Mouse (Mus musculus) fat pad, adult 2 months (tissue): ENCODE data around the gene Plcd1.

Experiments used
- DNase-seq: peaks from one replicate; pipeline ENCODE4 v3.0.0-alpha.2; 2011; ENCODE audit warnings: low read depth, low spot score; ENCODE audit errors: extremely low read depth

The Plcd1 gene

GRCm38 (mm10) chr9:119055336-119055735 is 38.0 kb downstream of the Plcd1 start:
- no peak for DNase-seq

DNA sequence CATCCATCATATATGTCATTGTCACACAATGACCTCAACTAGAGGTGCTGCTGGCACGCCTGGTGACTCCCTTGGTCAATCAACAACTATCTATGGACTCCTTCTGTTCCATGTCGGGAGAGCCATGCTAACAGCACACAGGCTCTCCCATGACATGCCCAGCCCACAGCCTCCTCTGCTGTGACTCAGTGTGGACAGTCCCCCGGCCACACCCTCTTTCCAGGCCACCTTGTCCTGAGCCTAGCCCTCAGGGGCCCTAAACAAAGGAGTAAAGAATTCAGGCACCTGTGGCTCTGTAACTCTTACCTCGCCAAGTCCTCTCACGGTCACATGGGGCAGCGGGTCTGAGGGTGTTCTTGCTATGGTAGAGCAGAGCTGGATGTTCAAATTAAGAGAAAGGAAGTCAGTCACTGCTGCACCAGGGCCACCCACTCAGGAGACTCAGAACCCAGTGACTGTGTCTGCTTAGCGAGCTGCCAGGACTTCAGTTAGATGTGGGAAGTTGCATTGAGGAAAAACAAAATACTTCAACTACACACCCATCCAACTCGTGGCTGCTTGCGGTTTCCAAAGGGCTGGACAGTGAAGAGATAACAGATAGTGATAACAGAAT is 39.2 kb downstream of the Plcd1 start:
- no peak for DNase-seq

GRCm38 (mm10) chr9:119052154-119052944 is 41.0 kb downstream of the Plcd1 start, which contains the start of gene Vill:
Vill (plus strand) TSS chr9:119052778.
- no peak for DNase-seq

GRCm38 (mm10) chr9:119051158-119051557 is 42.1 kb downstream of the Plcd1 start:
- DNase-seq, result no peak

DNA sequence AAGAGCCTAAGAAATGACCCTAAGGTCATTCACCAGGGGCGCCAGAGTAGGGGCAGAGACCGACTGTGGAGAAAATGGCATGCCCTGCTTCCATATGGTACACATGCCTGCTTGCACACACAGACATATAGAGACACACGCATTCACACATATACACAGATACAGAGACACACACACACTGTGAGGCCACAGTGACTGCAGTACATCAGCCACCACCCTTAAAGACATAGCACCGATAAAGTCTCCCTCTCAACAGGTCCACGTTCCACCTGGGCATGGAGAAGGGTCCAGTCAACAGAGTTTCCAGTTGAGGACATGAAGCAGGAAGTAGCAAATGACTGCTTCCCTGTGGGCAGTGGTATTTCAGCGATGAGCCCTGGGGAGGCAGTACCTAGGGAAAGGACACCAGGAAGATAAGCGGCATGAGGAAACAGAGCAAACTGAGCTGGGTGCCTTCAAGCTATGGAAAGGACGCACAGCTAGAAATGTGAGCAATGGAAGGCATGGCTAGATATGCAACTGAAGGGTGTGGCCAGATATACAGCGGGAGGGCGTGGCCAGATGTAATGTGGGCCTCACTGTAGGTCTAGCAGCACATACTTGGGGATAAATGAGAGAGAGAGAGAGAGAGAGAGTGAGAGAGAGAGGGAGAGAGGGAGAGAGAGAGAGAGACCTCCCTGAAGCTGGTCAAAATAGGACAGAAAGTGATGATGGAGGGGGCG is 45.0 kb downstream of the Plcd1 start:
- no peak for DNase-seq

GRCm38 (mm10) chr9:119040101-119040775 is 53.1 kb downstream of the Plcd1 start:
- DNase-seq, result no peak

DNA sequence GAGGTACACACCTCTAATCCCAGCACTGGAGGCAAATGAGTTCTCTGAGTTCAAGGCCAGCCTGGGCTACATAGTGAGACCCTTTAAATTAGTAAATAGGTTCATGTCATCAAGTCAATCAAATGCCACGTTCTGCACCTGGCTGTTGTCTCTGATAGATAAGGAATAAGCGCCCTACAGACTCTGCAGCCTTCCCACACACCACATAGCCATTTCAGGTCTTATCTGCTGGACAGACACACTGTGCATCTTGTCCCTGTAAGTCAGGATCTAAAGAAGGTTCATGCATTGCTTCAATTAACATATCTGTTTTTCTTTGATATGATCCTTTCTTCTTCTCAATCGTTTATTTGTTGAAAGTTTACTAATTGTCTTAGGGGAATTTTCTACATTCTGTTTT is 54.7 kb downstream of the Plcd1 start:
- DNase-seq, result no peak

DNA sequence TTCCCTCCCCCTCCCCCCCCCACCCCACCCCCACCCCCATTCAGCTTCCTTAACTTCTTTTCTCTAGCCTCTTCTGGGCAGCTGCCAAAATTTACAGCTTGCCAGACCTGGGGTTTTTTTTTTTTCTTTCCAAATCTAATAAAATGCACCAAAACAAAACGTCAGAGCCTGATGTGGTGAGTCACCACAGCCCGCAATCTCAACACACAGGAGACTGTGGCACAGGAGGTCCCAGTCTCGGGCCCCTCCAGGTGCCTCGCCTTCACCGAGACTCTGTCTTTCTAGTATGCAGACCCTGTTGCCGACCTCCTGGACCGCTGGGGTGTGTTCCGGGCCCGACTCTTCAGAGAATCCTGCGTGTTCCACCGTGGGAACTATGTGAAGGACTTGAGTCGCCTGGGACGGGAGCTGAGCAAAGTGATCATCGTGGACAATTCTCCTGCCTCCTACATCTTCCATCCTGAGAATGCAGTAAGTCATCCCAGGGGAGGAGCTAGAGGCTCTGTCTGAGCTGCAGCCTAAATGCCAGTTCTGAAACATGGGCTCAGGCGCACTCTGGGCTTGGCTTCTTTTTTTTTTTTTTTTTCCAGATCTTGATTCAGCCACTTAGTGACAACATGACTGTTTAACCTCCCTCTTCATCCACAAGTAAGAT is 56.1 kb downstream of the Plcd1 start:
- DNase-seq, result no peak

- DNase-seq, result no peak
These were observed 57.5 kb downstream of the Plcd1 start for GRCm38 (mm10) chr9:119035836-119036235.

DNA sequence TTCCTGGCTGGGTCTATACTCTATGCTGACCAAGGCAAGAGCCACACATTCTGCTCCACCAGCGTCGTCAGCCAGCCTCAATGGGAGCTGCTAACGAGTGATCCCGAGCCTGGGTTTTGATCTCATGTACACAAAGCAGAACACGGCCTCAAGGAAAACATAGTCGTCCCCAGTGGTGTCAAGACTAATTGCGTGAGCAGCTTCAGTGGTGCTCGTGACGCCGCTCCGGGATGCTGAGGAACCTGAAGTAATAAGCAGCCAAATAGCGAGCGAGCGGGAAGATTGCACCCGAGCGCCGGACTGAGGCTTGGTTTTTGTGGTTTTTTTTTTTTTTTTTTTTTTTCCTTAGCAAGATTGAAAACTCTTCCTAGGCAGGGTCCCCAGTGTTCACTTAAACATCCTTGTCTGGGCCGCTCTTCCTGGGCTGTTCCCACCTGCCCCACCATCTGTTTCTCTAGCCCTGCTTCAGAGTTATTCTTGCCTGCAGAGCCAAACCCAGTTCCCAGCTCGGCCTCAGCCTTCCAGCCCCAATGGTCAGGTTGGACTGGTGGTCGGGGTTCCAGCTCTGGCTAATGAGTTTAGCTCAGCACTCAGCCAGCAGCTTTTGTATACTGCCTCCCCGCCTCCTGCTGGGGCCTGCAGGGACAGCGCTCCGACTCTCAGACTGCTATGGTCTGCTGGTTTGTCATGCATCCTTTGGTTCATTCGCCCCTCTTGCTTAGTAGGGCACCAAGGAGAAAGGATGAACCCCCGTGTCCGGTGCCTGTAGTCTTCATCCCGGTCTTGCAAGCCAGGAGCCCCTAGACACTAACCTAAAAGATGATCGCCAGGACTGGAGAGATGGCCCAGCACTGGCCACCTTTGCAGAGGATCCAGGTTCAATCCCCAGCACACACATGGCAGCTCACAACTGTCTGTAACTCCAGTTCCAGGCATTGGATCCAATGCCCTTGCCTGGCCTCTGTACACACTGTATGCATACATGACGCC is 58.3 kb downstream of the Plcd1 start:
- DNase-seq, result no peak

GRCm38 (mm10) chr9:119034069-119034468 is 59.2 kb downstream of the Plcd1 start:
- DNase-seq, result no peak

DNA sequence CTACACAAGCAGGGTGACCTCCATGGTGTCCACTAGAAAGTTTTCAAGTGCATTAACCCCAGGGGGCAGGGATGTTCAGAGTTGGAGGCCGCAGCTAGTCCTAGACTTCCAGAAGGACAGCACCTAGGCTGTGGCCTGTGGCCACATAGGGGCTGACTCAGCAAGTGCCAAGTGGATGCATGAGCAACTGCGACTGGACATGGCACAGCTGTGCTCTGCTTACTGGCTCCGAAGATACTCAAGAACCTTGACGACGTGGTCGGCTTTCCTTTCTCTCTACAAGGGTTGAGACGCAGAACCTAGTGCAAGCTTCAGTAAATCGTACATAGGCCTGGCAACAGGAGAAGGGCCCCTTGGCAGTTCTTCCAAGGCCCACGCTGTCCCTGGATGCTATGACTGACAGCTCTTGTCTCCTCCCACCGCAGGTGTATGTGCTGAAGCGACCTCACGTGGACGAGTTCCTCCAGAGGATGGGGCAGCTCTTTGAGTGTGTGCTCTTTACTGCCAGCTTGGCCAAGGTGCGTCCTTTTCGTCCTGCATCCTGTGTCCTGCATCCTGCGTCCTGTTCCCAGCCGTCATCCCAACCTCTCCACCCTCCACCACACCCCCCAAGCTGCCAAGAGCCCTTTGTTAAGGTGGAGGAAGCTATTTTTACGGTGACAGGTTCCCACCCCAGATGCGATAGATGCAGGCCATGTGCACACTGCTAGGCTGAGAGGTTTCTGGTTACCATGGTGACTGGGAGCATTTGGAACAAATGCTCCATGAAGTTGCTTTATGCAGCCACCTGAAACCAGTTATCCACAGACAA is 60.0 kb downstream of the Plcd1 start:
- no peak for DNase-seq

DNA sequence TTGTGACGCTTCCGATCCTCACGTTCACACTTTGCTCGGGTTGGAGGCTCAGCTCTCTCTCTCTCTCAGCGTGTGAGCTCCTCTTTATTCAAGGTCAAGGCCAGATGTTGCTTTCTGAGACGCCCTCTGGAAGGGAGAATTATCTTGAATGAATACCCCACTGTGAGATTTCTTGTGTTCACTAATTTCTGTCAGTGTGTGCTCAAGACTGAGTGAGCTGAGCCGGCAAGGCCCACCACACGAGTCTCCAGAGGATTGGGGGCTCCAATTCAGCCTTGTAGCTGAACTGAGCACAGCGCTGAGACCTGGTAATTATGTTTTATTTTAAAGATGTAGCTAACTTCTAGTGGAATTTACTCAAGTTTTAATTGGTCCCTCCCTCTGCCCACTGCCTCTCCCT is 60.8 kb downstream of the Plcd1 start:
- no peak for DNase-seq

DNA sequence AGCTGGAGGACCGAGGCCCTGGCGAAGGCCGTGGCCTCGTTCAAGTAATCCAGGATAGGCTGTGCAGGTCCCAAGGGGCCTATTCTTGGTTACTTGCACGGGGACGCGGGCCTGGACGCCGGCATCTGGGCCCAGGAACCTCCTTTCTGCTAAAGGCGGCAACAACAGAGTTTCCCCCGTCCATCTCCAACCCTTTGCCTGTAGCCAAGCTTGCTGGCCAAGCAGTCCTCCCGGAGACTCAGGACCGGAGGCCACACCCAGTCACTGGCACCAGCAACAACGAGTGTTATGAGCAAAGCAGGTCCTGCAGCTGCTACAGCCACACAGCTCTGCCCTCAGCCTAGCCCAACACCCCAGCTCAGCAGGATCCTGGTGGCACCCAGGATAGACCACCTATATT is 61.5 kb downstream of the Plcd1 start:
- DNase-seq, result no peak

DNA sequence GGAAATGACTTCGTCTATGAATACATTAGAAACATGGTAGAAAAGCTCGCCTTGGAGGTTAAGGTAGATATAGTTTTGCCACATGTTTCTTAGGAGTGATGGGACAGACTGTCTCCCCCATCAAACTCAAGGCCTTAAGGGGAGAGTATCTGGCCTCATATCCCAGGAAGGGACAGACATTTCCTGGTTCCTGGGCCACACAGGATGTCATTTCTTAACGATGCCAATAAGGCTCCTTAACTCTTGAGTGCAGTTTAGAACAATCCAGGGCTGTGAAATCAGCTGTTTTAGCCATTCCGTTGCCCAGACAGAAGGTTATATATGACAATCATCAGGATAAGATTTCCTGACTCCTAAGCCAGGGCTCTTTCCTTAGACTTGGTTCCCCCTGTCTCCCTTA is 62.3 kb downstream of the Plcd1 start:
- DNase-seq, result no peak

DNA sequence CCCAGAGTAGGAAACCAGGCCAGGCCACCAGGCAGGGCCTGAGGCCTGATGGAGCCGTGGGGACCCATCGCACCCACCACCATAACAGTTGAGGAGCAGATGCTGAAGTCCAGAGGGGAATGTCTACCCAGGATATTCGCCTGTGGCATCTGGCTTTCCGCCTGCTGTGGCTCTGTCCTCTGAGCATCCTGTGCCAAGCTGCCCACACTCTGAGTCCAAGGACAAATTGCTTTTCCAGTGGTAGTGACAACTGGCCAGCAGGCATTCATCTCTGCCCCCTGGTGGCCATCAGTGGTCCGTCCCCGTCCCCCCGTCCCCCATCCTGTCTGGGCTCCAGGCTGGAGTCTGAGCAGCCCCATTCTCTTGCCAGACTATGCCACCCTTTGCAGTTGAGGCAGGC is 63.7 kb downstream of the Plcd1 start:
- no peak for DNase-seq

DNA sequence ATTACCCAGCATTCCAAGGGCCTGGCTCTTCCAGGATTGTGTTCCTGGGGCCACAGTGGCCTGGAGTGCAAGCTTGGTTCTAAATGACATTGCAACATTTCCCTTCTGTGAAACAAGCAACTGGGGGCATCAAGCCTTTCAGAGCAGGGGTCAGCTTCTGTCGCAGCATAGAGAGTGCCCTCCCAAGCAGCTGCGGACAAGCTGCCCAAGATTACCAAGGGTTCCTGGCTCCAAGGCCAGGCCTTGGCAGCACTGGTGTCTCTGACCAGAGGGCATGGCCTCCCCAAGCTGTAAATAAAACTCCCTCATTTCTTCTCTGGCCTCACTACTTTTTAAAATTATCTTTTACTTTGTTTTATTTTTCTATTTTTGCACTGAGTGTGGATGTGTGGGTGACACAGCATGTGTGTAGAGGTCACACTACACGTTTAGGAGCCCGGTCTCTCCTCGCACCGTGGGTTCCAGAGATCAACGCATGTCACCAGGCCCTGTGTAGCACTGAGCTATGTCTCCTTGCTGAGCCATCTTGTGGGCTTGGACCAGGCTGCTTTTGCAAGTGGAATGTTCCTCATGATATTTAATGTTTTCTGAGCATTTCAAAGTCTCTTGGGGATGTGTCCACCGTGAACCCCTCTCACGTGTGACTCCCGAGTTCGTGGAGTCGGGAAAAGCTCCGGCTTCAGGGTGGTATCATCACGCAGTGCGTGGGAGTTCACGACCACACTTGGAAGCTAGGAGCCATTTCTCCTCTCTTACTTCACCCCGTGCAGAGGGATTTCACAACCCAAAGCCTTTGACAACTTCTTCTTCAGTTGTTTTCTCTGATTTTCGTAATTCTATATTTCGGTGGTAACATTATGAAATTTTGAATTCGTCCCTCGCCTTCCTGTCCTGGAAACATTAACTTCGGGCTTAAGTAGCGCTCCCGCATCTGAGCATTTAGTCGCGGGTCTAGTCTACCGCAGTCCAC is 64.8 kb downstream of the Plcd1 start:
- DNase-seq, result no peak

GRCm38 (mm10) chr9:119027337-119027736 is 66.0 kb downstream of the Plcd1 start:
- no peak for DNase-seq
